8 mouse cellular contexts compared by ENCODE assay signal in genomic region chr5:77275950-77276349, GRCm38 (mm10). TPM values are rescaled to one million over a fixed set of nuclear protein-coding genes. Genes with fewer than 3 reads are reported as not detected.
DNase-seq lines count a peak whose midpoint lies in the region; ATAC-seq lines count a peak whose summit lies in the region.

No protein-coding gene starts in this region.

- H3K27me3 ChIP-seq in heart, embryonic 12.5 days (replicated peaks): no peaks in the 10 kb centered on the region
- H3K27me3 ChIP-seq in embryonic facial prominence, embryonic 10.5 days (replicated peaks; ENCODE audit: low read depth, poor library complexity, severe bottlenecking): no peaks in the 10 kb centered on the region

- DNase-seq in heart, postnatal 36 days: peak; percentile 15 to 62
- peak; percentile 24 for DNase-seq in urinary bladder, postnatal 14 days (ENCODE audit: low spot score)
- DNase-seq in urinary bladder, postnatal 36 days (ENCODE audit: low spot score in 2 of 2): no peak
- DNase-seq in embryonic facial prominence, embryonic 10.5 days (ENCODE audit: low spot score): peak; percentile 62
- DNase-seq in layer of hippocampus, postnatal 14 days (ENCODE audit: low spot score in 2 of 2): no peak

- intact Hi-C loops in heart, postnatal 36 days (cut with DNase I): no loop called here

- no peak overlapping the region for H3K4me2 ChIP-seq in heart, embryonic 12.5 days

- H3K27ac ChIP-seq in heart, embryonic 12.5 days (ENCODE audit: poor library complexity, severe bottlenecking): no peak overlapping the region
- H3K27ac ChIP-seq in embryonic facial prominence, embryonic 10.5 days (replicated peaks): no peak overlapping the region

- H3K36me3 ChIP-seq in heart, embryonic 12.5 days: peaks cover 93% of the 10 kb centered on the region
- peaks cover 100% of the 10 kb centered on the region for H3K36me3 ChIP-seq in embryonic facial prominence, embryonic 10.5 days (replicated peaks)

- peaks cover 9% of the 10 kb centered on the region; the same call in 1 of the 2 replicates for H3K4me1 ChIP-seq in heart, embryonic 12.5 days (replicated peaks)
- H3K4me1 ChIP-seq in embryonic facial prominence, embryonic 10.5 days: no peaks in the 10 kb centered on the region; the same call in 1 of the 2 replicates

- no peak overlapping the region for H3K4me3 ChIP-seq in heart, embryonic 12.5 days
- H3K4me3 ChIP-seq in embryonic facial prominence, embryonic 10.5 days: no peak overlapping the region

- 90% methylated on average over 5 of the region's 5 CpGs for WGBS in heart, embryonic 12.5 days
- 86% methylated on average over 5 of the region's 5 CpGs for WGBS in embryonic facial prominence, embryonic 10.5 days

- ATAC-seq in heart, embryonic 12.5 days (ENCODE audit: insufficient number of reproducible peaks, low FRiP score): no peak
- ATAC-seq in megakaryocyte progenitor cell, adult 5-6 weeks (replicated peaks; ENCODE audit: poor library complexity): peak; percentile 72
- no peak for ATAC-seq in frontal cortex, adult (ENCODE audit: low TSS enrichment)

- H3K9ac ChIP-seq in heart, embryonic 12.5 days: no peak overlapping the region

- H3K9me3 ChIP-seq in heart, embryonic 12.5 days (replicated peaks): no peaks in the 10 kb centered on the region
- H3K9me3 ChIP-seq in embryonic facial prominence, embryonic 10.5 days: no peaks in the 10 kb centered on the region

RNA-seq across cellular contexts. Expression of gene Rest, which starts 10.7 kb away (rescaled TPM):
- 10 to 100 TPM; 14.8 to 16.5 TPM for total RNA-seq in heart, postnatal 36 days (2021)
- polyA plus RNA-seq in heart, embryonic 12.5 days (2016; fragmentation: Nextera tagmentation; extraction: Ambion mirVana): 31.0 and 32.2 TPM in 2 replicates
- 34.0 and 37.7 TPM in 2 replicates for polyA plus RNA-seq in embryonic facial prominence, embryonic 10.5 days (2016; fragmentation: Nextera tagmentation; extraction: Ambion mirVana)
- total RNA-seq in megakaryocyte progenitor cell, adult 5-6 weeks (2015): 28.3 and 32.2 TPM in 2 replicates
- total RNA-seq in megakaryocyte progenitor cell, adult 5-6 weeks (2017): 43.3 and 47.9 TPM in 2 replicates
- total RNA-seq in layer of hippocampus, postnatal 14 days (2021): 1 to 10 TPM; 5.2 to 5.5 TPM

RNA-seq across cellular contexts. Expression of gene Noa1, which starts 33.9 kb away (rescaled TPM):
- 10 to 100 TPM; 20.4 to 23.1 TPM for total RNA-seq in heart, postnatal 36 days (2021)
- polyA plus RNA-seq in heart, embryonic 12.5 days (2016; fragmentation: Nextera tagmentation; extraction: Ambion mirVana): 22.9 and 23.0 TPM in 2 replicates
- polyA plus RNA-seq in embryonic facial prominence, embryonic 10.5 days (2016; fragmentation: Nextera tagmentation; extraction: Ambion mirVana): 36.5 and 37.5 TPM in 2 replicates
- 58.5 and 59.2 TPM in 2 replicates for total RNA-seq in megakaryocyte progenitor cell, adult 5-6 weeks (2015)
- 16.8 and 17.9 TPM in 2 replicates for total RNA-seq in megakaryocyte progenitor cell, adult 5-6 weeks (2017)
- 10 to 100 TPM; 24.2 to 24.8 TPM for total RNA-seq in layer of hippocampus, postnatal 14 days (2021)

RNA-seq across cellular contexts. Expression of gene Polr2b, which starts 34.0 kb away (rescaled TPM):
- 10 to 100 TPM; 34.8 to 38.3 TPM for total RNA-seq in heart, postnatal 36 days (2021)
- 46.1 and 49.9 TPM in 2 replicates for polyA plus RNA-seq in heart, embryonic 12.5 days (2016; fragmentation: Nextera tagmentation; extraction: Ambion mirVana)
- 94.3 and 96.0 TPM in 2 replicates for polyA plus RNA-seq in embryonic facial prominence, embryonic 10.5 days (2016; fragmentation: Nextera tagmentation; extraction: Ambion mirVana)
- 95.0 and 110 TPM in 2 replicates for total RNA-seq in megakaryocyte progenitor cell, adult 5-6 weeks (2015)
- total RNA-seq in megakaryocyte progenitor cell, adult 5-6 weeks (2017): 138 and 151 TPM in 2 replicates
- total RNA-seq in layer of hippocampus, postnatal 14 days (2021): 10 to 100 TPM; 48.1 to 48.7 TPM

Comparison
In these comparisons a context has a peak if more than half of its experiments do, and no peak if none do; other contexts are left out.
1. DNase-seq: peak in heart, postnatal 36 days (2 of 2), urinary bladder, postnatal 14 days (single experiment) and embryonic facial prominence, embryonic 10.5 days (single experiment); none in urinary bladder, postnatal 36 days (0 of 2) and layer of hippocampus, postnatal 14 days (0 of 2).